Mouse (Mus musculus) layer of hippocampus, postnatal 25 days (tissue): Measurements from ENCODE around the gene Greb1. TPM values are rescaled to one million over a fixed set of nuclear protein-coding genes. Genes with fewer than 3 reads are reported as not detected.
A peak's percentile ranks its signal among the peaks of the same experiment; 100 is the strongest.

Experiments used
- DNase-seq, 2 experiments: peaks; one replicate each; pipeline ENCODE4 v3.0.0; 2022; ENCODE audit warnings: mixed read lengths in 2 of 2, low spot score in 1 of 2; ENCODE audit errors: extremely low spot score in 1 of 2
- microRNA-seq, 2 experiments: library from miRNA; unstranded; fragments of <30 nt; microRNA quantifications; one replicate each; pipeline ENCODE4 v1.2.0; 2021
- total RNA-seq, 2 experiments: library from RNA; stranded (reverse); gene quantifications; 2 replicates each; pipeline ENCODE4 v1.2.3; 2021

Gene Greb1
- total RNA-seq, 2 experiments from 2014 or later, result 0.85 to 0.91 TPM

DNA sequence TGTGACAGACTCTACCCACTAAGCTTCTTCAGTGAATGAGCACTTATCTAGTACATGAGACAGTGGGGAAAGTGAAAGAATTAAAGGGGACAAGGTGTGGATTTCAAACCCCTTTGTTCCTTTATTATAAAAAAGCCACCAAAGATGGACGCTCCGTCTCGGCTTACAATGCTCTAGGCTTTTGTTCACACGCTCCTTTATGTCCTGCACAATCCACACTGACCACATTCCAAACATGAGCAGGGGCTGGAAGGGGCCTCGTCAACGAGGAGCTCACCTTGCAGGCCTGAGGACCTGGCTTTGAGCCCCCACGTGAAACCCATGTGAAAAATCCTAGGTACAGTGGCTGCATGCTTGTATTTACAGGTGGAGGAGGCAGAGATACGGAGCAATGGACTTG lies 156.0 kb downstream of the Greb1 start:
- no peak for DNase-seq

DNA sequence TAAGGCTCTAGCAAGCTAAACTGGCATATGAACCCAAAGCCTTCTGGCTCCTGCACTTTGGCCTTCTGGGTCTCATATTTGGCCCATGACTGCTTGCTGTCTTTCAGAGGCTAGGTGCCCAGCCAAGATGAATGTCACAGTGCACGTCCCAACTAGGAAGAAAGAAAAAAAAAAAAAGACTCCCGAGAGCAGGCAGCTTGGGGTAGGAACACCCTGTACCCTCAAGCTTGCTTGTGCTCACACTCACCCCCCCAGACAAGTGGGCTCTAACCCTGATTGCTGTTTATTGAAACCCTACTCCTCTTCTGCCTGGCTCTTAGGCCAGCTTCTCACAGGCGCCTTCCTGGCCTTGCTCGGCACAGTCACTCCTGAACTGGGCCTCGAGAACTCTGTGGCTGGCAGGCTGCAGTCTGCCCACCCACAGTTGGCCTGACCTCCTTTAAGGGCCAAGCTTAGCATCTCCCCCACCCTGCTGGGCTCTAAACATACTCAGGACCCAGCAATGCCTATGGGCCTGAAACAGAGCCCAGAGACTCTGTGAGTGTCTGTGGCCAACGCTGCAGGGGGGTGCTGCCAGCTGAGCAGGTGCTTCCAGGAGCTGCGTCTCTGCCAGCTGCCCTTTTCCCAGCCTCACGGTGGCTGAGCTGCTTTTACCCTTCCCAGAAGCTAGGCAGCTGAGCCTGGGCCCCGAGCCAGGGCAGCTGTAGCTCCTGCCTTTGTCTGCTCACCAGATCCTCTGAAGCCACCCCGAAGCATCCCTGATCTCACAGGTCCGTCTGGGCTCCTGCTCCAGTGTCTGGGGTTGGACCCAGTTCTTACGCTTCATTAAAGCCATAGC lies 157.0 kb downstream of the Greb1 start:
- peak in 1 of 2 experiments; percentile 41 for DNase-seq

- no peak for DNase-seq
These were observed 158.7 kb downstream of the Greb1 start for GRCm38 (mm10) chr12:16642000-16642399.

GRCm38 (mm10) chr12:16640075-16640474 lies 160.6 kb downstream of the Greb1 start:
- DNase-seq, result no peak

GRCm38 (mm10) chr12:16639078-16639771 lies 161.5 kb downstream of the Greb1 start:
- no peak for DNase-seq

DNA sequence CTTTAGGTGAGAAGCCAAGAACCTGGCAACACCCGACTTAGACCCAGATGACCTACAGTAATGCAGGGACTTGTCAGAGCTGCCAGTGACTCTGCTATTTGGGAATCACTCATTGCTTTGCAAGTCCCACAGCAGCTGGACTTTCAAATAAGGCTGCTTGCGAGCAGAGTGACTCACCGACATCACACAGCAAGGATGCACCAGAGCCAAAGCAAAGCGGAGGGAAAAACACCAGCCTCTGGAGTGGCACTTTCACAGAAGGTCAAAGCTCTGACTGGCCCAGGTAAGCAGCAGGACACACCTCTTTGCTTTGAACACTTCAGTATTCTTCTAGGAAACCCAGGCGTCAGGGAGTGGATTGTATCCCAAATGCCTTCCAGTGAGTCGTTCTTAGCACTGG lies 164.9 kb downstream of the Greb1 start:
- no peak for DNase-seq

DNA sequence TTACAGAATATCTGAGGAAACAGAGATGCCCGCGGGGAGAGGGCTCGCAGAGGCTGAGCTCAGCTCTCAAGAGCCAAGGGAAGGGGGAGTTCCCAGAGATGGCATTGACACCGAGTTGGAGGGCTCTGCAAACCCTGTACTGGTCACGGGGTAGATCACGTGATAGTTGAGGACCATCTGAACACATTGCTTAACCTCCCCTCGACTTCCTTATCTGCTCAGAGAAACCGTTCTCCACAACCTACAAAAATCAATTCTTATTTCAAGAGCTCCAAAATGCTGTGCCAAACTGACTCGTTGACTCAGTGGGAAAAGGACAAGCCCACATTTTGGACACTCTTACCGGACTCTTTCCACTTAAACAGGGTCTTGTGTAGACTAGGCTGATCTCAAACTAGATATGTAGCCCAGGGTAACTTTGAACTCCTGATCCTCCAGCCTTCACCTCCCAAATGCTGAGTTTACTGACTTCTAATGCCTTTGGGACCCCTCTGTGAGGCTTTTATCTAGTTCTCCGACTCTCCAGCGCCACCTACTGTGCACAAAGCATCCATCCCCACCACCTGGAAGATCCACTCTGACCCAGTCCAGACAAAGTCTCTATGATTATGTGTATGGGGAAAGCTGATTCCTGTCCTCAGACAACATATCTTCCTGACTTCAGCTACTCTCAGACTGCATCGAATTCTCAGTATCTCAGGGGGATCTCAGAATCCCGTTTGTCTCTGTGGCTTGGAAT lies 166.4 kb downstream of the Greb1 start:
- peak; percentile 44 to 80 for DNase-seq

- no peak for DNase-seq
These were observed 167.5 kb downstream of the Greb1 start for GRCm38 (mm10) chr12:16633235-16633634.

GRCm38 (mm10) chr12:16631423-16631822 lies 169.3 kb downstream of the Greb1 start:
- no peak for DNase-seq

- DNase-seq, result no peak
These were observed 169.9 kb downstream of the Greb1 start for GRCm38 (mm10) chr12:16630866-16631185.

DNA sequence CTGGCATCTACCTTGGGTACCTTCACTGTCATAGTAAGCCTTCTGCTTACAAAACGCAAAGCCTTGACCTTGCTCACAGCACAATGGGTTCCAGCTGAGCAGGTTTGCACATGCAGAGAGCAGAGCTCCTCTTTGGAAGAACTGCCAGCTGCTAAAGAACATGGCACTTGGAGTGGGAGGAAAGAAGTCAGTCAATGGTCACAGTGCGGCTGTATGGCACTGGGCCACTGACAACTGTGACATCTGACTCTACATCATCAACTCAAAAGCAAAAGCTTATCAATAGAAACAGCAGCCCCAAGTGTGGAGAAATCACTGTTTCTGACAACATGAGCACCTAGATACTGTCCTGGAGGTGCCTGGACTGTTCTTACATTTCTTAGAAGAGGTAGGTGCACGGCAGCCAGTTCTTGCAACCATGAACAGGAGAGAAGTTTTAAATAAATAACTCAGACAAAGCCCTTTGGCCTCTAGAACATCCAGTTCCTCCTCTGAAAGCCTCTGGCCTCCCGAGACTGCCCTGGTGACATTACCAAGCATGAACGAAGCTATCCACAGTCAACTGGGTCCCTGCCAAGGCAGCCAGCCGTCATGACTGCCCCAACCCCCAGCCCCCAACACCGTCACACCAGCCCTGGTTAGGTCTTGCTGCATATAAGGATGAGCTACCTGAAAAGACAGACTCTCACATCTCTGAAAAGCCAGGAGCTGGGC lies 170.4 kb downstream of the Greb1 start:
- no peak for DNase-seq

Small RNA genes lying within 50 kb of the gene (microRNA-seq; reads per million reads assigned to microRNA genes)
- 0 reads per million in 2 experiments for gene Gm44305

Other genes with a start within 250 kb of the Greb1 start
- 10 to 100 TPM; 22.8 to 24.0 TPM for gene Lpin1, start 189.9 kb downstream of the Greb1 start, total RNA-seq
- gene Ntsr2, start 147.5 kb downstream of the Greb1 start, total RNA-seq, result 100 to 1,000 TPM; 217 to 233 TPM
- gene E2f6, start 10.1 kb upstream of the Greb1 start, total RNA-seq, result 10 to 100 TPM; 29.7 TPM
- gene Rock2, start 94.0 kb upstream of the Greb1 start, total RNA-seq, result 100 to 1,000 TPM; 120 to 134 TPM
- 1 to 10 TPM in 1 of 2 experiments, under 1 TPM in 1; 0.49 to 1.0 TPM for gene Pqlc3, start 199.5 kb upstream of the Greb1 start, total RNA-seq
- gene 2410004P03Rik, start 210.8 kb upstream of the Greb1 start, total RNA-seq, result 1 to 10 TPM; 1.3 to 1.4 TPM